Mouse (Mus musculus) ES-Bruce4 (cell line): Measurements from ENCODE around the gene Bhlhb9. TPM values are rescaled to one million over a fixed set of nuclear protein-coding genes. Genes with fewer than 3 reads are reported as not detected.

Experiments
- H3K27ac ChIP-seq: 2 replicates; pipeline ENCODE4 v1.5.1; 2012; ENCODE audit warnings: low read length, inconsistent platforms; ENCODE audit not compliant: insufficient read depth
- H3K27me3 ChIP-seq: 2 replicates; pipeline ENCODE4 v1.6.1; 2012; ENCODE audit warnings: mild to moderate bottlenecking, low read length, inconsistent platforms; ENCODE audit not compliant: control insufficient read depth, poor library complexity, insufficient read depth, severe bottlenecking
- H3K36me3 ChIP-seq: 2 replicates; pipeline ENCODE4 v1.6.1; 2012; ENCODE audit warnings: inconsistent platforms, mild to moderate bottlenecking, low read length, moderate library complexity; ENCODE audit not compliant: control insufficient read depth, poor library complexity, insufficient read depth, severe bottlenecking
- H3K4me1 ChIP-seq: one replicate; pipeline ENCODE4 v1.8.1; 2011; ENCODE audit warnings: low read length; ENCODE audit not compliant: control insufficient read depth, insufficient read depth
- H3K4me3 ChIP-seq: 2 replicates; pipeline ENCODE4 v1.5.1; 2011; ENCODE audit warnings: low read depth, mild to moderate bottlenecking, low read length
- H3K9ac ChIP-seq: 2 replicates; pipeline ENCODE4 v1.6.1; 2012; ENCODE audit warnings: low read depth, mild to moderate bottlenecking, inconsistent platforms; ENCODE audit not compliant: poor library complexity, severe bottlenecking
- H3K9me3 ChIP-seq: replicated peaks from 2 replicates; pipeline ENCODE4 v1.6.1; 2012; ENCODE audit warnings: mild to moderate bottlenecking, low read length, inconsistent platforms; ENCODE audit not compliant: control insufficient read depth, poor library complexity, insufficient read depth, severe bottlenecking
- CTCF ChIP-seq: IDR thresholded peaks from one replicate; pipeline ENCODE4 v1.8.1; 2011; ENCODE audit warnings: low read depth, low read length
- EP300 ChIP-seq: IDR thresholded peaks from 2 replicates; pipeline ENCODE4 v1.6.1; 2011; ENCODE audit warnings: low read depth, low read length; ENCODE audit not compliant: insufficient read depth
- POLR2A ChIP-seq: IDR thresholded peaks from one replicate; pipeline ENCODE4 v1.8.1; 2011; ENCODE audit warnings: low read length; ENCODE audit not compliant: insufficient read depth
- polyA plus RNA-seq: library from polyadenylated mRNA; stranded (reverse); fragments of >200 nt; gene quantifications from 2 replicates; pipeline ENCODE4 v1.2.4, GENCODE M21; 2011; ENCODE audit warnings: low read depth; ENCODE audit not compliant: missing spikeins, insufficient read depth, insufficient read length

Gene Bhlhb9
- polyA plus RNA-seq, 1 experiment: 29.8 TPM

GRCm38 (mm10) chrX:135928588-135928987, 131.2 kb downstream of the Bhlhb9 start:
- Histone ChIP-seq H3K4me3 (no peak overlapping the region), H3K9me3 (no peaks in the 10 kb centered on the region), H3K9ac (no peak overlapping the region), H3K4me1 (no peaks in the 10 kb centered on the region), H3K27me3 (no peaks in the 10 kb centered on the region), H3K27ac (no peak overlapping the region), H3K36me3 (no peaks in the 10 kb centered on the region)
- no peak for TF ChIP-seq POLR2A
- no peak for TF ChIP-seq EP300

- Histone ChIP-seq H3K27ac (no peak overlapping the region), H3K4me1 (no peaks in the 10 kb centered on the region), H3K27me3 (no peaks in the 10 kb centered on the region), H3K36me3 (no peaks in the 10 kb centered on the region), H3K9me3 (no peaks in the 10 kb centered on the region), H3K9ac (no peak overlapping the region), H3K4me3 (no peak overlapping the region)
- TF ChIP-seq CTCF (no peak), EP300 (no peak), POLR2A (no peak)
Measured at GRCm38 (mm10) chrX:135936452-135936851, 139.1 kb downstream of the Bhlhb9 start.

Other genes with a start within 250 kb of the Bhlhb9 start
- gene Nxf7, start 198.8 kb upstream of the Bhlhb9 start, polyA plus RNA-seq: 6.4 TPM in 2 replicates
- not detected in 2 replicates for gene Prame, start 169.9 kb upstream of the Bhlhb9 start, polyA plus RNA-seq
- gene Tcp11x2, start 103.8 kb upstream of the Bhlhb9 start, polyA plus RNA-seq: 0.38 TPM in 1 of 2 replicates, not detected in the other
- not detected in 2 replicates for gene Tmsb15a, start 72.3 kb upstream of the Bhlhb9 start, polyA plus RNA-seq
- 11.0 and 11.3 TPM in 2 replicates for gene Armcx5, start 54.9 kb upstream of the Bhlhb9 start, polyA plus RNA-seq
- 47.8 and 49.3 TPM in 2 replicates for gene Gprasp1, start 54.9 kb upstream of the Bhlhb9 start, polyA plus RNA-seq
- 25.2 and 30.4 TPM in 2 replicates for gene Gprasp2, start 41.4 kb downstream of the Bhlhb9 start, polyA plus RNA-seq
- 14.8 and 16.4 TPM in 2 replicates for gene Arxes2, start 196.2 kb downstream of the Bhlhb9 start, polyA plus RNA-seq
- 6.5 and 8.9 TPM in 2 replicates for gene Arxes1, start 235.8 kb downstream of the Bhlhb9 start, polyA plus RNA-seq